Mouse (Mus musculus) liver, adult 2 months (tissue): ENCODE measurements at regions not wholly inside any gene's neighbourhood (a gene's known extent, or its start where the extent isn't known, plus 50 kb on each side); places are given as distances from the start of the nearest gene placed in this dataset.

Experiments
- DNase-seq: peaks from one replicate; pipeline ENCODE4 v3.0.0-alpha.2; 2011; ENCODE audit warnings: low read depth, low spot score; ENCODE audit errors: extremely low read depth
- H3K27ac ChIP-seq: fragments of 200-500 bp; replicated peaks from 2 replicates; pipeline ENCODE4 v1.5.1; 2012; ENCODE audit warnings: low read depth, mild to moderate bottlenecking, control low read depth, inconsistent platforms, low read length; ENCODE audit not compliant: insufficient read depth
- H3K27me3 ChIP-seq: fragments of 200-500 bp; 2 replicates; pipeline ENCODE4 v1.6.1; 2012; ENCODE audit warnings: mild to moderate bottlenecking, moderate library complexity, low read length, inconsistent platforms; ENCODE audit not compliant: control insufficient read depth, insufficient read depth
- H3K36me3 ChIP-seq: fragments of 200-500 bp; 2 replicates; pipeline ENCODE4 v1.6.1; 2012; ENCODE audit warnings: low read length, inconsistent platforms; ENCODE audit not compliant: control insufficient read depth, insufficient read depth
- H3K4me1 ChIP-seq: fragments of 200-500 bp; 2 replicates; pipeline ENCODE4 v1.6.1; 2011; ENCODE audit warnings: low read length; ENCODE audit not compliant: control insufficient read depth, insufficient read depth
- H3K4me3 ChIP-seq: fragments of 200-500 bp; 2 replicates; pipeline ENCODE4 v1.5.1; 2011; ENCODE audit warnings: low read depth, mild to moderate bottlenecking, control low read depth, low read length, moderate library complexity; ENCODE audit not compliant: insufficient read depth
- H3K79me2 ChIP-seq: fragments of 200-500 bp; 2 replicates; pipeline ENCODE4 v1.6.1; 2012; ENCODE audit warnings: inconsistent platforms, mild to moderate bottlenecking, low read length, moderate library complexity; ENCODE audit not compliant: control insufficient read depth, insufficient read depth
- H3K9ac ChIP-seq: fragments of 200-500 bp; 2 replicates; pipeline ENCODE4 v1.6.1; 2012; ENCODE audit warnings: low read depth, mild to moderate bottlenecking, control low read depth, inconsistent platforms, low read length
- CTCF ChIP-seq: fragments of 200-500 bp; IDR thresholded peaks from 2 replicates; pipeline ENCODE4 v1.5.1; 2011; ENCODE audit warnings: low read depth, low read length, control low read depth
- POLR2A ChIP-seq: fragments of 200-500 bp; IDR thresholded peaks from 2 replicates; pipeline ENCODE4 v1.6.1; 2011; ENCODE audit warnings: low read length, control low read depth; ENCODE audit not compliant: insufficient read depth; ENCODE audit errors: extremely low read depth
- WGBS: fragments of 180-500 bp; shearing (Covaris S2); methylation state at CpG from one replicate; pipeline ENCODE4 v1.1.7; 2018; 5-methylcytosine and 5-hydroxymethylcytosine counted together

- H3K27me3 ChIP-seq, result no peaks in the 10 kb centered on the region
- H3K79me2 ChIP-seq, result no peaks in the 10 kb centered on the region
- no peak overlapping the region for H3K4me3 ChIP-seq
- no peak for DNase-seq
- no peak overlapping the region for H3K27ac ChIP-seq
- no peak overlapping the region for H3K9ac ChIP-seq
- TF ChIP-seq POLR2A, result no peak
- no peak for TF ChIP-seq CTCF
- no peaks in the 10 kb centered on the region for H3K4me1 ChIP-seq
- H3K36me3 ChIP-seq, result no peaks in the 10 kb centered on the region
- WGBS, result 80% methylated on average over 4 of the region's 4 CpGs
Observed at GRCm38 (mm10) chr13:107492448-107492847, 470.5 kb upstream of the Kif2a start.

GRCm38 (mm10) chr13:107491423-107491822 is 469.5 kb upstream of the Kif2a start:
- WGBS, result 87% methylated on average over 7 of the region's 7 CpGs
- Histone ChIP-seq H3K4me3 (no peak overlapping the region), H3K27ac (no peak overlapping the region), H3K27me3 (no peaks in the 10 kb centered on the region), H3K9ac (no peak overlapping the region), H3K36me3 (no peaks in the 10 kb centered on the region), H3K4me1 (no peaks in the 10 kb centered on the region), H3K79me2 (no peaks in the 10 kb centered on the region)
- no peak for DNase-seq
- TF ChIP-seq CTCF, result no peak
- TF ChIP-seq POLR2A, result no peak

- TF ChIP-seq CTCF (no peak), POLR2A (no peak)
- H3K4me3 ChIP-seq, result no peak overlapping the region
- H3K27ac ChIP-seq, result no peak overlapping the region
- 88% methylated on average over 4 of the region's 4 CpGs for WGBS
- H3K27me3 ChIP-seq, result no peaks in the 10 kb centered on the region
- DNase-seq, result no peak
- H3K79me2 ChIP-seq, result no peaks in the 10 kb centered on the region
- no peaks in the 10 kb centered on the region for H3K36me3 ChIP-seq
- no peak overlapping the region for H3K9ac ChIP-seq
- no peaks in the 10 kb centered on the region for H3K4me1 ChIP-seq
Observed at GRCm38 (mm10) chr13:107485400-107486017, 463.6 kb upstream of the Kif2a start.

GRCm38 (mm10) chr13:107484630-107484998 is 462.7 kb upstream of the Kif2a start:
- Histone ChIP-seq H3K36me3 (no peaks in the 10 kb centered on the region), H3K4me3 (no peak overlapping the region), H3K27me3 (no peaks in the 10 kb centered on the region), H3K27ac (no peak overlapping the region), H3K4me1 (no peaks in the 10 kb centered on the region), H3K9ac (no peak overlapping the region), H3K79me2 (no peaks in the 10 kb centered on the region)
- WGBS, result 63% methylated on average over 6 of the region's 6 CpGs
- DNase-seq, result no peak
- TF ChIP-seq CTCF (no peak), POLR2A (no peak)

DNA sequence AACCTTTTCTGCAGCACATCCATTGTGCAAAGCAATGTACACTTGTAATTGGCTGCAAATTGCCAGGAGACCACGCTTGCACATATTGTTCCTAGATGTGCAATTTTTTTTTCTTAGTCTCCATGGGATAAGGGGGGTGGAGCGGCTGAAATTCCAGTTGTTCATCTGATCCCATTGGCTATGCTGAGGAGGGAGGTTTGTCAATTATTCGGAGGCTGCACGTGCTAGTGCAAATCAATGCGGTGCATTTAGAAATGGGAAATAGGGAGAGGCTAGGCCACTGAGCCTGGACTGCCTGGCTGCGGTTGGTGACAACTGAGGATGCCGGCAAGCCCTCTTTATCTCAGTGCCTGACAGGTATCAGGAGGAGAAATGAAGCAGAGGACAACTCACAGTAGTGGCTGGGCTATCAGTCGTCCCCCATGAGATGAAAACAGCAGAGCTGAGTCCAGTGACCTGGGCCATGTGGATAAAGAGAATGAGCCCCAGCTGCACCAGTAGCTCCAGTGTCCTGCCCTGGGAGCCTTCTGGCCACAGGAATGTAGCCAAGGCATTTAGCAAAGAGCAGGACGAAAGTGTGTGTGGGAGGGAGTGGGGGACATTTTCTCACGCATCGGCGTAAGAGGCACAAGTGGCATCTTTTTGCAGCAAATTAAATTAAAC is 462.2 kb upstream of the Kif2a start:
- H3K4me1 ChIP-seq, result no peaks in the 10 kb centered on the region
- no peak overlapping the region for H3K4me3 ChIP-seq
- no peak overlapping the region for H3K27ac ChIP-seq
- H3K36me3 ChIP-seq, result no peaks in the 10 kb centered on the region
- 62% methylated on average over 12 of the region's 12 CpGs for WGBS
- TF ChIP-seq CTCF (no peak), POLR2A (no peak)
- H3K27me3 ChIP-seq, result no peaks in the 10 kb centered on the region
- no peak overlapping the region for H3K9ac ChIP-seq
- no peaks in the 10 kb centered on the region for H3K79me2 ChIP-seq
- DNase-seq, result no peak

DNA sequence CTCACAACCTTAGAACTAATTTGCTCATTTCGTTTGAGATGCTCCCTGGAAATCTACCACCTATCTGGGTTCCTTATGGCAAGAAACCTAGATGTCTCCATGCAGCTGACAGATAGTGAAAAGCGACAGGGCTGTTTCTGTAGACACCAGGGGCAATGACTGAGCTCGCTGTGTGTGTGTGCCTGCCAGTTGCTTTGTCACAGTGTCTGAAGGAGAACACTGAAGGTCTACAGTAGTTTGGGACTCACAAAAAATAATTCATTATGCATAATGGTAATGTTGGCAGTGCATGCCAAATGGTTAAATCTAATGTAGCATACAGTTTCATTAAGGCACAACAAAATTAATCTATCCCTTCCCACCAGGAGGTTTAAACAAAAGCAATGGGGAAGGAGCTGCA is 453.2 kb upstream of the Kif2a start:
- whole genome bisulfite sequencing, result 76% methylated on average over 3 of the region's 3 CpGs
- Histone ChIP-seq H3K4me1 (no peaks in the 10 kb centered on the region), H3K27me3 (peaks cover 4% of the 10 kb centered on the region; the same call in 1 of the 2 replicates), H3K4me3 (no peak overlapping the region), H3K36me3 (no peaks in the 10 kb centered on the region), H3K79me2 (no peaks in the 10 kb centered on the region), H3K9ac (no peak overlapping the region), H3K27ac (no peak overlapping the region)
- DNase-seq, result no peak
- no peak for TF ChIP-seq POLR2A
- no peak for TF ChIP-seq CTCF
